Mouse (Mus musculus) stomach, embryonic 16.5 days (tissue): ENCODE results near the gene Zfp64. TPM values are rescaled to one million over a fixed set of nuclear protein-coding genes. Genes with fewer than 3 reads are reported as not detected.

Experiments
- ATAC-seq: fragments of 200-750 bp; cut with Nextera tagmentation; 2 replicates; pipeline ENCODE4 v1.8.0; 2017; ENCODE audit warnings: moderate number of reproducible peaks, moderate TSS enrichment; ENCODE audit not compliant: insufficient read depth, low FRiP score
- H3K27ac ChIP-seq: fragments of 300-500 bp; sonication (generic); 2 replicates; pipeline ENCODE4 v1.5.1; 2014; ENCODE audit warnings: low read length
- H3K27me3 ChIP-seq: fragments of 300-500 bp; sonication (generic); 2 replicates; pipeline ENCODE4 v1.6.1; 2014; ENCODE audit warnings: low read length, control low read depth, mixed read lengths; ENCODE audit not compliant: control insufficient read depth, insufficient read depth
- H3K36me3 ChIP-seq: fragments of 300-500 bp; sonication (generic); 2 replicates; pipeline ENCODE4 v1.6.1; 2014; ENCODE audit warnings: low read length; ENCODE audit not compliant: control insufficient read depth, insufficient read depth
- H3K4me1 ChIP-seq: fragments of 300-500 bp; sonication (generic); 2 replicates; pipeline ENCODE4 v1.6.1; 2014; ENCODE audit warnings: low read length, control low read depth, mixed read lengths; ENCODE audit not compliant: control insufficient read depth, insufficient read depth
- H3K4me2 ChIP-seq: fragments of 300-500 bp; sonication (generic); 2 replicates; pipeline ENCODE4 v1.6.1; 2014; ENCODE audit warnings: low read depth, low read length, mixed read lengths
- H3K4me3 ChIP-seq: fragments of 300-500 bp; sonication (generic); replicated peaks from 2 replicates; pipeline ENCODE4 v1.5.1; 2014; ENCODE audit warnings: mild to moderate bottlenecking, low read length
- H3K9ac ChIP-seq: fragments of 300-500 bp; sonication (generic); 2 replicates; pipeline ENCODE4 v1.6.1; 2014; ENCODE audit warnings: low read length
- H3K9me3 ChIP-seq: fragments of 300-500 bp; sonication (generic); replicated peaks from 2 replicates; pipeline ENCODE4 v1.6.1; 2016; ENCODE audit warnings: low read length, control low read depth; ENCODE audit not compliant: control insufficient read depth
- WGBS: fragments of 180-500 bp; shearing (Covaris S2); extraction: QIAGEN DNeasy Blood & Tissue Kit; methylation state at CpG from one replicate; pipeline ENCODE4 v1.1.7; 2014; 5-methylcytosine and 5-hydroxymethylcytosine counted together
- polyA plus RNA-seq: library from polyadenylated mRNA; unstranded; fragments of >200 nt; fragmentation: Nextera tagmentation; extraction: Ambion mirVana; gene quantifications from 2 replicates; pipeline ENCODE4 v1.2.1, GENCODE M21; 2015

Zfp64 gene
- 35.6 and 37.9 TPM in 2 replicates for polyA plus RNA-seq

DNA sequence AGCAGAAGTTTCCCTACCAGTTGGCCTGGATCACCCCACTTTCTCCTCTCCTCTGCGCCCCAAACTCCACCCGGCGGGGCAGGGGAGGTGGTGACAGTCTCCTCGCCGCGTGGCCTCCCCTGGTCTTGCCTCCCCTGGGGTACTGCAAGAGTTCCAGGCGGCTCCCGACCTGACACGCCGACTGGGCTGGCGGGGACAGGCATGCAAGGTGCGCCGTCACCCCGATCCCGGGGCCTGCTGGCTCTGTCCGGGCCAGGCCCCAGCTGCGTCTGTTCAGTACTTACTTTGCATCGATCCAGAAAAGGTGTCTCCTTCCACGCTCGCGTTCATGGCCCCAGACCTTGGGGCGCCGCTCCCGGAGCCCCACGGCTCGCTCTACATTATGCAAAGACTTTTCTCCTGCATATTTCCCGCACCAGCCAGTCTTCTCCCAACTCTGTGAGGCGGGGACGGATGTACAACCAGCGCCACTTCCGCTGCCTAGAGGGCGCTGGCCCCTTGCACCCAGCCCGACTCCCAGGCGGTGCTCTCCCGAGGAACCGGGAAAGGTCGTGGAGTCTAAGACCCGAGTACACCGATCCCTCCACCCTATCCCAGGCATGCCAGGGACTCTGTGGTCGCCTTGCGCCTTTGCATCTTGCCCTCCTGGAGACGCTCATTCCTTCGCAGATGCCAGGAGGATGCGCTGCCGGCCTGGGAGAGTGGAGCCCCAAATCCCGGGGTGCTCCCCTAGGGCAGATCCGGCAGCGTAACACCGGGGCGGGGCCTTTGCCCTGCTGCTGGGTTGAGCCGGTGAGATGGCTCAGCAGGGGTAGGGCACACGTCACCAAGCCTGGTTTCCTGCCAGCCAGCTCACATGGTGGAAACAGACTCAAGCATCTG lies at the start of gene Zfp64:
Gene Zfp64 (minus strand): TSS at position 753 of the 882 bp plus-strand sequence.
- Histone ChIP-seq H3K4me2 (peak within 1 kb of the TSS; percentile 79), H3K9me3 (no peaks in the 10 kb centered on the region), H3K36me3 (peaks cover 5% of the 10 kb centered on the region; the same call in 1 of the 2 replicates), H3K4me1 (peaks cover 14% of the 10 kb centered on the region), H3K9ac (peak within 1 kb of the TSS; percentile 94), H3K27ac (peak within 1 kb of the TSS; percentile 96), H3K4me3 (peak within 1 kb of the TSS; percentile 71), H3K27me3 (no peaks in the 10 kb centered on the region)
- WGBS: under 1% methylated on average over 52 of the region's 52 CpGs
- peak; percentile 89 for ATAC-seq

DNA sequence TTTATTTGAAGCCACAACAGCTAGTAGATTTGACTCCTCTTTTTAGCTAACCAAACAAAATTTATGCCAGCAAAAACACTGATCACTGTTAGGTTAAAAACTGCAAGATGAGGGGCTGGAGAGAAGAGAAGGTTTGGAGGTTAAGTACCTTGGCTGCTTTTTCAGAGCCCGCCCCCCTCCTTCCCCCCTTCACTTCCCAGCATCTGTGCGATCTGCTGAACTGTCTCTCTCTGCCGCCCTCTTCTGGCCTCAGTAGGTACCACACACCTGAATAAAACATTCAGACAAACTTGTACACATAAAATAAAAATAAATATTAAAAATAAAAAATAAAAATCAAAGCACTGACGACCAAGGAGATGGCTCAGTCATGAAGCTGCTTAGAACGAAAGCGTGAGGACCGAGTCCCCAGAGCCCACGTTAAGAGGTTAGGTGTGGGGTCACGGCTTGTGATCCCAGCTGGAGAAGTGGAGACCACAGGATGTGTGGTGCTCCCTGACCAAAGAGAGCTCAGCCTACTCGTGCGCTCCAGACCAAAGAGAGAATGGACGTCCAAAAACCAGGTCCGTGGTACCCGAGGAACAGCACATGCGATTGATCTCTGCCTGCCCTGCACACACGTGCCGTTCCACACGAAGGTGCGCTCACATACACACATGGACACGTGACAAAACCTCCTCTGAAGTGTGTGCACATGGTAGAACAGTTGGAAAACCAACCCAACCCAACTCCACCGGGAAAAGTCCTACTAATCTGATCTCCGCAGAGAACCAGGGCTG lies 37.4 kb upstream of the Zfp64 start:
- Histone ChIP-seq H3K27ac (no peak overlapping the region), H3K4me3 (no peak overlapping the region)
- 77% methylated on average over 22 of the region's 22 CpGs for WGBS

DNA sequence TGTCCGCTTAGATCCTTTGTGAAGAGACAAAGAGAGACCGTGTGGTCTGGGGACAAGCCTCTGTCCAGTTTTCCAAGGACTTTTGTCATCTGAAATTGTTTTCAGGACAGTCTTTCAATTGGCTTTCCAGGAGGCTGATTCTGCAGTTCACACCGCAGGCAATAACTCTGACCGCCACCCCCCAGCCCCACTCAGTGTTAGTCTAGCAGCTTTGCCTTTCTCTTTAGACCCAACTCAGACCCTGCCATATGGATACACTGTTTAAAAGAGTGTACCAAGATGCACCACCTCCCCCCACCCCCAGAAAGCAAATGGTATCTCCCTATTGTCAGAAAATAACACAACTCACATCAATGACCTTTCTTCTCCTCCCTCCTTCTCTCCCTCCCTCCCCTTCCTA lies 35.6 kb upstream of the Zfp64 start:
- H3K36me3 ChIP-seq: no peaks in the 10 kb centered on the region
- no peaks in the 10 kb centered on the region for H3K9me3 ChIP-seq
- ATAC-seq: no peak
- H3K27me3 ChIP-seq: no peaks in the 10 kb centered on the region
- no peaks in the 10 kb centered on the region for H3K4me1 ChIP-seq
- no peak overlapping the region for H3K9ac ChIP-seq
- WGBS: 78% methylated on average over 4 of the region's 4 CpGs
- H3K4me2 ChIP-seq: no peak overlapping the region
- H3K4me3 ChIP-seq: no peak overlapping the region
- H3K27ac ChIP-seq: no peak overlapping the region

More for the DNA sequence above, 37.4 kb upstream of the Zfp64 start:
- H3K4me1 ChIP-seq: no peaks in the 10 kb centered on the region
- no peaks in the 10 kb centered on the region for H3K27me3 ChIP-seq
- H3K36me3 ChIP-seq: no peaks in the 10 kb centered on the region
- H3K4me2 ChIP-seq: no peak overlapping the region
- H3K9ac ChIP-seq: no peak overlapping the region
- H3K9me3 ChIP-seq: no peaks in the 10 kb centered on the region
- no peak for ATAC-seq

DNA sequence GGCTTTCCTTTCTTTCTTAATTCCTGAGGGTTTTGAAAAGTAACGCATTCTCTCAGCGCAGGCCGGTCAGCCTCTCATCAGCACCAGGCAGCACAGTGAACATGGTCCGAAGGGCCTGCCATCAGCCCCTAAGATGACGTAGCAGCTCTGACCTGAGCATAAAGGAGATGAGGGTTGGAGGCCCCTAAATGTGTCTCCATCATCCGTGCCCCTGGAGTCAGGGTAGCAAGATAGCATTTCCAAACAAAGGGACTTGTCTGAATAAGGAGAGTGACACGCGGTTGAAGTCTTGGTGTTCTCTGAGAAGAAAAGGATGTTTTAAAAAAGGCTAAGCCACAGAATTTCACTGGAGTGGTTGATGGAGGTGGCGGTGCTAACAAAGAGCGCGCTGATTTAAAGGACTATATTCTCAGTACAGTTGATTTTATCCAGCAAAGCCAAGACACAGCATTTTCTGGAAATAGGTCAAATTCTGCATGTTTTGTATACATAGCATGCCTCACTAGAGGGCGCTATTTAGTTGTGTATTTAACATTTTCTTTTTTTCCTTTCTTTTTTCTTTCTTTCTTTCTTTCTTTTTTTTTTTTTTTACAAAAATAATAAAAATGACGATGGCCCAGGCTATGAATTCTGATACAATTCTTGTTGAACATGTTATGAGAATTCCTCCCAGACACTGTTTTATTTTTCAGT lies 34.8 kb upstream of the Zfp64 start:
- no peaks in the 10 kb centered on the region for H3K36me3 ChIP-seq
- no peak overlapping the region for H3K9ac ChIP-seq

DNA sequence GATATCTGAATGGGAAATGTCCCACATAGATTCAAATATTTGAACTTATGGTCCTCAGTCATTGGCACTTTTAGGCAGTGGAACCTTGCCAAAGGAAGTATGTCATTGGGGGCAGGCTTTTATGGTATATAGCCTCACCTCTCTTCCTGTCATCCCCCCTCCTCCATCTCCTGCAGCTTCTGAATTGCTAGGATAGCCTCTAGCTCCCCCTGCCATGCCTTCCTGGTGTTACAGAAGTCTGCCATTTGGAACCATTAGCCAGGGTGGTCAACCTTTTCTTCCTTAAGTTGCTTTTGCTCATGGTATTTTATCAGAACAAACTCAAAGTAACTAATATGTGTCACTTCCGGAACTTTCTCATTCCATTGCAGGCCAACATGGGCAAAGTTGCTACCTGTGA lies 32.7 kb upstream of the Zfp64 start:
- Histone ChIP-seq H3K27me3 (no peaks in the 10 kb centered on the region), H3K9ac (no peak overlapping the region), H3K4me2 (no peak overlapping the region), H3K9me3 (no peaks in the 10 kb centered on the region), H3K4me3 (no peak overlapping the region), H3K4me1 (no peaks in the 10 kb centered on the region), H3K27ac (no peak overlapping the region), H3K36me3 (no peaks in the 10 kb centered on the region)
- 88% methylated on average over 1 of the region's 1 CpGs for WGBS
- no peak for ATAC-seq

More for the DNA sequence above, 34.8 kb upstream of the Zfp64 start:
- Histone ChIP-seq H3K4me3 (no peak overlapping the region), H3K4me1 (no peaks in the 10 kb centered on the region), H3K9me3 (no peaks in the 10 kb centered on the region), H3K27me3 (no peaks in the 10 kb centered on the region), H3K4me2 (no peak overlapping the region), H3K27ac (no peak overlapping the region)
- 51% methylated on average over 13 of the region's 13 CpGs for WGBS
- no peak for ATAC-seq

DNA sequence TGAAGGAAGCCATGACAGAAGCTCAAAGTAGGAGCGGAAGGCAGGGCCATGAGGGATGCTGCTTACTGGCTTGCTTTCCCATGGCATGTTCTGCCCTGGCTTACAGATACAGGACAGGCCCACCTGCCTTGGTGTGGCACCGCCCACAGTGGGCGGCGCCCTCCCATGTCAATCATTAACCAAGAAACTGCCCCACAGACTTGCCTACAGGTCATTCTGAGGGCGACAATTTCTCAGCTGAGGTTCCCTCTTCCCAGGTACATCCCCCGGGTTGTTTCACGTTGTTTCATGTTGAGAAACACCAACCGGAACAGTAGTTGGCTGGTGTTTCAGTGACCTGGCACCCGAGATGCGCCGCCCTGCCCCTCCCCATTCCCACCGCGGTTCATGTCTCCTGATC lies 32.0 kb upstream of the Zfp64 start:
- no peak overlapping the region for H3K4me3 ChIP-seq
- no peak for ATAC-seq
- WGBS: 70% methylated on average over 13 of the region's 13 CpGs

DNA sequence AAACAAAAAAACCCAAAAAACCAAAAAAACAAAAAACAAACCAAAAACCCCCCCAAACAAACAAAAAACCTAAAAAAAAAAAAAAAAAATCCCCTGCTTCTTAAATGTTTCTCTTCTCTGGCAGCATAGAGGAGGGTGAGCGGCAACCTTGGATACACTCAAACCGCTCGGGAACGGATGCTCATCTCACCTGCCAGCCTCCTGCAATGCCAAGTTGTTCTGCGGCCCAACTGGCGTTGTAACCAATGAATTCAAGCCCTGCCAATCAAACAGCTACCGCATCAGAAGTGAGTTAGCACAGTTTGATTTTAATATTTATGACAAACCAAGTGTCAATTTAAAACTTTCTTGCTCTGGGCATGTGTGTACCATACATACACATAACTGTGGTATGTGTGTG lies 26.6 kb upstream of the Zfp64 start:
- no peak overlapping the region for H3K9ac ChIP-seq
- no peaks in the 10 kb centered on the region for H3K36me3 ChIP-seq
- H3K4me2 ChIP-seq: no peak overlapping the region
- H3K9me3 ChIP-seq: no peaks in the 10 kb centered on the region
- H3K27ac ChIP-seq: no peak overlapping the region
- ATAC-seq: no peak
- no peaks in the 10 kb centered on the region for H3K4me1 ChIP-seq
- no peak overlapping the region for H3K4me3 ChIP-seq
- WGBS: 90% methylated on average over 7 of the region's 7 CpGs
- no peaks in the 10 kb centered on the region for H3K27me3 ChIP-seq

More for the DNA sequence above, 32.0 kb upstream of the Zfp64 start:
- H3K9me3 ChIP-seq: no peaks in the 10 kb centered on the region
- no peaks in the 10 kb centered on the region for H3K36me3 ChIP-seq
- no peak overlapping the region for H3K9ac ChIP-seq
- H3K27ac ChIP-seq: no peak overlapping the region
- H3K4me1 ChIP-seq: no peaks in the 10 kb centered on the region
- no peaks in the 10 kb centered on the region for H3K27me3 ChIP-seq
- H3K4me2 ChIP-seq: no peak overlapping the region

DNA sequence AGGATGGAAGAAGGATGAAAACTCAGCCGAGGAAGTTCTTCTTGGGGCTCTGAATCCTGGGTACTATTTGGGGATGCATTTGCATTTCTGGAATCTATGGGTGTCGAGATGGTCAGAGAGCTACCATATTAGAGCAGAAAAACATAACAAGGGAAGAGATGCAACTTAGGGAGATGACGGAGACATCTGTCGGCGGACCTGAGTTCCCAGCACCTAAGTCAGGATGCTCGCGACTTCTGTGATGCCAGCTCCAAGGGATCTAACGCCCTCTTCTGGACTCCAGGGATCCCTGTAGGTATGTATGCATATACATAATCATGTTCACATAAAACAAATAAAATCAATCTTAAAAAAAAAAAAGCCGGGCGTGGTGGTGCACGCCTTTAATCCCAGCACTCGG lies 26.1 kb upstream of the Zfp64 start:
- ATAC-seq: no peak
- H3K9ac ChIP-seq: no peak overlapping the region
- H3K36me3 ChIP-seq: no peaks in the 10 kb centered on the region
- no peaks in the 10 kb centered on the region for H3K9me3 ChIP-seq
- 76% methylated on average over 12 of the region's 12 CpGs for WGBS
- H3K4me3 ChIP-seq: no peak overlapping the region
- H3K4me2 ChIP-seq: no peak overlapping the region
- no peaks in the 10 kb centered on the region for H3K4me1 ChIP-seq
- H3K27me3 ChIP-seq: no peaks in the 10 kb centered on the region
- H3K27ac ChIP-seq: no peak overlapping the region
